Mouse (Mus musculus): ENCODE data around the gene Mansc4.

The Mansc4 gene

GRCm38 (mm10) chr6:147076878-147077277 is 10.0 kb downstream of the Mansc4 start:
- no peak for DNase-seq

- DNase-seq, result no peak
Measured at GRCm38 (mm10) chr6:147075808-147076387, 10.9 kb downstream of the Mansc4 start.

- DNase-seq, result peak; percentile 73 to 77
Measured at GRCm38 (mm10) chr6:147064944-147065261, 21.9 kb downstream of the Mansc4 start.

GRCm38 (mm10) chr6:147064226-147064943 is 22.4 kb downstream of the Mansc4 start:
- peak; percentile 46 to 48 for DNase-seq

- DNase-seq, result no peak
Measured at GRCm38 (mm10) chr6:147062694-147063093, 24.1 kb downstream of the Mansc4 start.

- DNase-seq, result no peak
Measured at GRCm38 (mm10) chr6:147062034-147062433, 24.8 kb downstream of the Mansc4 start.

GRCm38 (mm10) chr6:147061630-147062029 is 25.2 kb downstream of the Mansc4 start:
- no peak for DNase-seq

- DNase-seq, result peak; percentile 29 to 57
Measured at GRCm38 (mm10) chr6:147059326-147059725, 27.5 kb downstream of the Mansc4 start.

GRCm38 (mm10) chr6:147055374-147055977 is 31.4 kb downstream of the Mansc4 start:
- no peak for DNase-seq

- peak; percentile 45 to 59 for DNase-seq
Measured at GRCm38 (mm10) chr6:147053785-147054646, 32.8 kb downstream of the Mansc4 start.

- no peak for DNase-seq
Measured at GRCm38 (mm10) chr6:147052440-147052839, 34.4 kb downstream of the Mansc4 start.

- no peak for DNase-seq
Measured at GRCm38 (mm10) chr6:147051666-147052065, 35.2 kb downstream of the Mansc4 start.

- no peak for DNase-seq
Measured at GRCm38 (mm10) chr6:147049239-147049805, 37.5 kb downstream of the Mansc4 start.

GRCm38 (mm10) chr6:147043633-147044032 is 43.2 kb downstream of the Mansc4 start:
- no peak for DNase-seq

GRCm38 (mm10) chr6:147042291-147043290 is 44.2 kb downstream of the Mansc4 start, which contains the start of gene Mrps35:
Gene Mrps35 (plus strand): TSS chr6:147042764.
- DNase-seq, result peak; percentile 92 to 97

- DNase-seq, result no peak
Measured at GRCm38 (mm10) chr6:147032303-147032925, 54.4 kb downstream of the Mansc4 start, which contains the start of gene Rep15. Gene Rep15 (plus strand): TSS chr6:147032584.

GRCm38 (mm10) chr6:147030096-147030885 is 56.5 kb downstream of the Mansc4 start:
- DNase-seq, result no peak

GRCm38 (mm10) chr6:147029591-147029990 is 57.2 kb downstream of the Mansc4 start:
- no peak for DNase-seq

GRCm38 (mm10) chr6:147028396-147028795 is 58.4 kb downstream of the Mansc4 start:
- DNase-seq, result no peak

All from kidney, postnatal 36 days (tissue).